Mouse (Mus musculus): ENCODE results near the gene Map1b. TPM values are rescaled to one million over a fixed set of nuclear protein-coding genes. Genes with fewer than 3 reads are reported as not detected.

Gene Map1b
- polyA plus RNA-seq, 1 experiment from 2014 or later = 1,966 TPM

DNA sequence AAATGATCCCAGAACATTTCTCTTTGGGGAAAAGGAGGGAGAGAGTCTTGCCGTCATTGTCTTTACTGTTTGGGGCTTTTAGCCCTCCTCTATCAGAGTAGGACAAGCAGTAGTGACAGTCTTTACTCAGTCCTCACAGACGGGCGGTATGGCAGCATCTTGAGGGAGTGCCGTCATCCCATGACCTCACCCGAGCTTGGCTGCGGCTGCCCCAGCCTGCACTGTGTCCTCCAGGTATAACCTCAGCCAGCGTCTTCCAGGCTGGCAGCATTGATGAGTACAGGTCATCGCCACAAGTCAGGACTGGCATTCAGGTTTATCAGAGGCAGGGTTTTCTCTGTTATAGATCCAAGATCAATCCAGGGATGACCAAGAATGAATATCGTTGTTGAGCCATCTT is 99.7 kb downstream of the Map1b start:
- no peak for ATAC-seq

DNA sequence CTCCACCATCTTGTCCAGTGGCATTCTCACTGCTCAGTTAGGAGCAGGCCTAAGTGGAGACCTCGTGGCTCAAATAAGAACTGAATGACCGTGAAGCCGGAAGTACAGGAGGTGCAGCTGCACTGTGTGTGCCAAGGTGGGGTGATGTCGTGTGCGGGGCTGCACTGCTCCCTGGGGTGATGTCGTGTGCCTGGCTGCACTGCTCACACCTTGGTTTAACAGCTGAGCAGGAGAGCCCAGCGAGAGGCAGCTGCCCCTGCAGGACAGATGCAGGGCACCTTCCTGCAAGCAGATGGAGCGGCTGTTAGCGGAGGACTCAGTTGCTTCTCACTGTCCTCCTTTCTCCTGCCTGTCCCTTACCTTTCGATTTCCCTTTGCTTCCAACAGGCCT is 102.0 kb downstream of the Map1b start:
- Histone ChIP-seq H3K4me3 (ENCODE audit: low read depth, low read length) (no peak overlapping the region), H3K27ac (ENCODE audit: low read length) (no peak overlapping the region), H3K9ac (ENCODE audit: low read depth, low read length) (no peak overlapping the region), H3K36me3 (ENCODE audit: control insufficient read depth, insufficient read depth, low read length) (no peaks in the 10 kb centered on the region), H3K4me1 (ENCODE audit: control insufficient read depth, insufficient read depth, low read length) (peaks cover 10% of the 10 kb centered on the region; the same call in 1 of the 2 replicates), H3K9me3 (replicated peaks; ENCODE audit: control insufficient read depth, low read length, poor library complexity, severe bottlenecking) (no peaks in the 10 kb centered on the region), H3K27me3 (ENCODE audit: control insufficient read depth, insufficient read depth, low read depth, low read length) (no peaks in the 10 kb centered on the region), H3K4me2 (ENCODE audit: low read length) (no peak overlapping the region)
- ATAC-seq = no peak
- WGBS = 38% methylated on average over 10 of the region's 10 CpGs

More for the DNA sequence above, 99.7 kb downstream of the Map1b start:
- Histone ChIP-seq H3K4me1 (ENCODE audit: control insufficient read depth, insufficient read depth, low read length) (peaks cover 10% of the 10 kb centered on the region; the same call in 1 of the 2 replicates), H3K27me3 (ENCODE audit: control insufficient read depth, insufficient read depth, low read depth, low read length) (no peaks in the 10 kb centered on the region), H3K4me3 (ENCODE audit: low read depth, low read length) (no peak overlapping the region), H3K9me3 (replicated peaks; ENCODE audit: control insufficient read depth, low read length, poor library complexity, severe bottlenecking) (no peaks in the 10 kb centered on the region), H3K9ac (ENCODE audit: low read depth, low read length) (no peak overlapping the region), H3K36me3 (ENCODE audit: control insufficient read depth, insufficient read depth, low read length) (peaks cover 2% of the 10 kb centered on the region), H3K4me2 (ENCODE audit: low read length) (no peak overlapping the region), H3K27ac (ENCODE audit: low read length) (no peak overlapping the region)
- WGBS = 82% methylated on average over 9 of the region's 9 CpGs

DNA sequence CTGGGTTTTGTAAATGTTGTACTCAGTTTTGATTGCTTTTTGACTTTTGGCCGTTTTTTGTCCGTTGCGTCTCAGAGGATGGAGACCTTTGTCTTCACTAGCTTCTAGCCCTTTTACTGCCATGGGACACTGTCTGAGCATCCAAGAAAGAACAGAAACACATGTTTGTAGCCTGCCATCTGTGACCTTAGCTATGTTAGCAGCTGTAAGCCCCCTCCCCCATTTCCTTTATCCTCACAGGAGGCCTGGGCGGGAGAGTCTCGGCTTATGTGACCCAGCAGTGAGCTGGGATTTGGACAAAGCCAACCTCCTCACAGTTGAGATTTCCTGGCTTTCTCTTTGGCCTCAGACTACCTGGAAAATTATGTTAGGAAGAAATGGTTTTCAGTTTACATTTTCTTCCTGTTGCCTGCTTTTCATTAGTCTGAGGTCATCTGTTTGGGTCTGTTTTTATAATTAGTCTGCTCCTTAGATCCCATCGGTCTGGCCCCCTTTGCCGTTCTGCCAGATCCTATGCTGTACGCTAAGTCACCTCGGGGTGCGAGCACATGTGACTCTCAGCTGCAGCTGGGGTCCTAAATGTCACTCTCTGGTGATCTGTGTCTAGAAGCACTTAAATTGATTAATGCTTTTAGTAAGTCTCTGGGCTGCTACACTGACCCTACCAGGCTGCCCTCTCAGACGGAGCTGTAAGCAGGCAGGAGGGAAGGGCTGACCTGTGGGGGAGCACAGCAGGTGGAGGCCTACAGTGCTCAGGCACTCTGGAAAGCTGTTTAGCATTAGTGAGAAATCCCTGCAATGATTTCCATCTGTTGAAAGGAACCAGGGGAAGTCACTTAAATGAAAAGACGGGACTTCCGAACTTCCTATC is 102.6 kb downstream of the Map1b start:
- no peak for ATAC-seq
- H3K9me3 ChIP-seq (replicated peaks; ENCODE audit: control insufficient read depth, low read length, poor library complexity, severe bottlenecking) = no peaks in the 10 kb centered on the region
- H3K36me3 ChIP-seq (ENCODE audit: control insufficient read depth, insufficient read depth, low read length) = no peaks in the 10 kb centered on the region
- 33% methylated on average over 13 of the region's 13 CpGs for WGBS
- peaks cover 10% of the 10 kb centered on the region; the same call in 1 of the 2 replicates for H3K4me1 ChIP-seq (ENCODE audit: control insufficient read depth, insufficient read depth, low read length)
- no peaks in the 10 kb centered on the region for H3K27me3 ChIP-seq (ENCODE audit: control insufficient read depth, insufficient read depth, low read depth, low read length)
- H3K4me3 ChIP-seq (ENCODE audit: low read depth, low read length) = no peak overlapping the region
- H3K9ac ChIP-seq (ENCODE audit: low read depth, low read length) = no peak overlapping the region
- H3K4me2 ChIP-seq (ENCODE audit: low read length) = no peak overlapping the region
- no peak overlapping the region for H3K27ac ChIP-seq (ENCODE audit: low read length)

DNA sequence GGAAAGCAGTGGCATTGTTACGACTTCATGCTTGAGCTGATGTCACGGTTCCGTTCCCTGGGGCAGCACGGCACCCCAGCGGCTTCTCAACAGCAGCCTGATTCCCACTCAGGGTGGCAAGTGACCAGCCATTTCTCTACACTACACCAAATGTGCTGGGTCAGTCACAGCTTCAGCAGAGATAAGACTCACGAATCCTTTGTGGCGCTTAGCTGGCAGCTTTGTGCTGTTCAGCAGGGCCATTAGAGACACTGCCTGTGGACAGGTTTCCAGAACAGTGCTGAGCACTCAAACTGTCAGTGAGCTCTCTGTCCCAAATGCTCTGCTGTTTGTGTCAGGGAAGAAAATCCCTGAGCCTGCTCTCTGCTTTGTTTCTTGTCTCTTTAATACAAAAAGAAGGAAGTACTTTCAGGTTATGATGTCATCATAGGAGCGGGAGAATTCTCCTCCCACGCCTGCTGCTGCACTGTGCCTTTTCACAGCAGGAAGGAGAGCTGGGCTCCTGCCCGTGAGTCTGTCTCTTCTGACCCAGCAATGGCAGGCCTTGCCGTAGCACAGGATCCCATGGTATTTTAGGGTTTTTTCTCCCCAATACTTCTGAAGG is 103.8 kb downstream of the Map1b start:
- ATAC-seq = no peak
- Histone ChIP-seq H3K9ac (ENCODE audit: low read depth, low read length) (no peak overlapping the region), H3K9me3 (replicated peaks; ENCODE audit: control insufficient read depth, low read length, poor library complexity, severe bottlenecking) (no peaks in the 10 kb centered on the region), H3K36me3 (ENCODE audit: control insufficient read depth, insufficient read depth, low read length) (no peaks in the 10 kb centered on the region), H3K27ac (ENCODE audit: low read length) (no peak overlapping the region; the same call in 1 of the 2 replicates), H3K4me3 (ENCODE audit: low read depth, low read length) (no peak overlapping the region), H3K4me1 (ENCODE audit: control insufficient read depth, insufficient read depth, low read length) (peaks cover 10% of the 10 kb centered on the region; the same call in 1 of the 2 replicates), H3K27me3 (ENCODE audit: control insufficient read depth, insufficient read depth, low read depth, low read length) (no peaks in the 10 kb centered on the region), H3K4me2 (ENCODE audit: low read length) (no peak overlapping the region)
- 32% methylated on average over 11 of the region's 11 CpGs for WGBS

DNA sequence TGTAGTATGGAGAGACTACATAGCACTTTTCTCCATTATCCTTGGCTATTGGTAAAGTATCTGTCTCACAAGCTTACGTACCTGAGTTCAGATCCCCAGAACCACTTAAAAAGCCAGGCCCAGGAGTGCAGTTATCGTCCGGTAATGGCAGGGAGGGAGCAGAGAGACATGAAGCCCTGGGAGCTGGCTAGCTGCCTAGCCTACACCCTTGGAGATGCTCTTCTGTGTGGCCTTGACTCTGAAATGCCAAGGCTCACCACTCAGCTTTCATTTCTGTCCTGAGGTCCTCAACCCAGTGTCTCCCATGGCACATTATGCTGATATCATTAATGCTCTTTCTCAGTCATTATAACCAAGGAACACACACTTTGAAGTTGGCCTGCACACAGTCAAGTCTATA is 104.6 kb downstream of the Map1b start:
- no peak for ATAC-seq
- 85% methylated on average over 3 of the region's 3 CpGs for WGBS

GRCm38 (mm10) chr13:99410611-99411515 is 105.5 kb downstream of the Map1b start:
- Histone ChIP-seq H3K9me3 (replicated peaks; ENCODE audit: control insufficient read depth, low read length, poor library complexity, severe bottlenecking) (no peaks in the 10 kb centered on the region), H3K4me3 (ENCODE audit: low read depth, low read length) (no peak overlapping the region), H3K27ac (ENCODE audit: low read length) (no peak overlapping the region), H3K27me3 (ENCODE audit: control insufficient read depth, insufficient read depth, low read depth, low read length) (no peaks in the 10 kb centered on the region), H3K36me3 (ENCODE audit: control insufficient read depth, insufficient read depth, low read length) (no peaks in the 10 kb centered on the region), H3K9ac (ENCODE audit: low read depth, low read length) (no peak overlapping the region), H3K4me1 (ENCODE audit: control insufficient read depth, insufficient read depth, low read length) (peaks cover 10% of the 10 kb centered on the region; the same call in 1 of the 2 replicates), H3K4me2 (ENCODE audit: low read length) (no peak overlapping the region)
- ATAC-seq = no peak
- 93% methylated on average over 14 of the region's 14 CpGs for WGBS

More for the DNA sequence above, 104.6 kb downstream of the Map1b start:
- no peaks in the 10 kb centered on the region for H3K27me3 ChIP-seq (ENCODE audit: control insufficient read depth, insufficient read depth, low read depth, low read length)
- H3K4me3 ChIP-seq (ENCODE audit: low read depth, low read length) = no peak overlapping the region
- no peaks in the 10 kb centered on the region for H3K9me3 ChIP-seq (replicated peaks; ENCODE audit: control insufficient read depth, low read length, poor library complexity, severe bottlenecking)
- no peak overlapping the region for H3K27ac ChIP-seq (ENCODE audit: low read length)
- no peak overlapping the region for H3K4me2 ChIP-seq (ENCODE audit: low read length)
- no peaks in the 10 kb centered on the region for H3K36me3 ChIP-seq (ENCODE audit: control insufficient read depth, insufficient read depth, low read length)
- peaks cover 10% of the 10 kb centered on the region; the same call in 1 of the 2 replicates for H3K4me1 ChIP-seq (ENCODE audit: control insufficient read depth, insufficient read depth, low read length)
- no peak overlapping the region for H3K9ac ChIP-seq (ENCODE audit: low read depth, low read length)

DNA sequence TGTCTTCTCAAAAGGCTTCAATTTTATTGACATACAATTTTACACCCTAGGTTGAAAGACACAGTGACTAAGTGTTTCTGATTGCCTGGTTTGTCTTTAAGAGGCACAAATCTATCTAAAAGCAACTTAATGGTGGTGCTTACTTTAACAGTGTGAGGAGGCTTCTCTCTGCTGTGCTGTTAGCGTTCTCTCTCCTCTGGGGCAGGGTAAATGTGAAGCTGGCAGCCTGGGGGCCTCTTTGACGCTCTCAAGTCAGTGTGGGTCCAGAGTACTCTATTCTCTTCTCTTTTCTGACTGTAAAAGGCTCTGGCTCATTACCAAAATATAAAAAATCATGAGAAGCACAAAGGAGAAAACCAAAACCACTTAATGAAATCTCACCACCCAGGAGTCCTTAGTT is 107.1 kb downstream of the Map1b start:
- no peak overlapping the region for H3K27ac ChIP-seq (ENCODE audit: low read length)
- no peak for ATAC-seq
- no peaks in the 10 kb centered on the region for H3K9me3 ChIP-seq (replicated peaks; ENCODE audit: control insufficient read depth, low read length, poor library complexity, severe bottlenecking)
- WGBS = 27% methylated on average over 2 of the region's 2 CpGs
- no peaks in the 10 kb centered on the region for H3K27me3 ChIP-seq (ENCODE audit: control insufficient read depth, insufficient read depth, low read depth, low read length)
- H3K4me3 ChIP-seq (ENCODE audit: low read depth, low read length) = no peak overlapping the region
- H3K4me2 ChIP-seq (ENCODE audit: low read length) = no peak overlapping the region
- H3K36me3 ChIP-seq (ENCODE audit: control insufficient read depth, insufficient read depth, low read length) = no peaks in the 10 kb centered on the region
- peaks cover 10% of the 10 kb centered on the region; the same call in 1 of the 2 replicates for H3K4me1 ChIP-seq (ENCODE audit: control insufficient read depth, insufficient read depth, low read length)
- H3K9ac ChIP-seq (ENCODE audit: low read depth, low read length) = no peak overlapping the region

DNA sequence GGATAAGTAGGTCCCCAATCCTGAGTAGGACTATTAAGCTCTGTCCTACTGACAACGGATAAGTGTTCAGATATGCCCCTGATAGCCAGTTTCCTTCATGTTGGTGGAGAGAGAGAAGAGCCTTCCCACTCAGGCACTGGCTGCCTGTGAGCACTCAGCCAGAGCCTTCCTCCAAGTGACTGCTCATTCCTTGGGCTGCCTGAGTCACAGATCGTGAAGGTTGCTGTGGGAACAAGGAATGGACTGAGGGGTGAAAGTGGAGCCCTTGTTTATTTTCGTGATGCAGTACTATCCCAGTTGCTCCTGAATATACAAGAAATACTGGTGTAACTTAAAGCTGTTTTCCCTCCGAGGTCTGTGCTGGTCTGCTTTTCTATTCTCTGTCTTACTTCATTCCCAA is 117.0 kb downstream of the Map1b start:
- peaks cover 19% of the 10 kb centered on the region for H3K4me1 ChIP-seq (ENCODE audit: control insufficient read depth, insufficient read depth, low read length)

More for the DNA sequence above, 117.0 kb downstream of the Map1b start:
- no peak overlapping the region for H3K4me3 ChIP-seq (ENCODE audit: low read depth, low read length)
- H3K36me3 ChIP-seq (ENCODE audit: control insufficient read depth, insufficient read depth, low read length) = no peaks in the 10 kb centered on the region
- no peaks in the 10 kb centered on the region for H3K9me3 ChIP-seq (replicated peaks; ENCODE audit: control insufficient read depth, low read length, poor library complexity, severe bottlenecking)
- no peaks in the 10 kb centered on the region for H3K27me3 ChIP-seq (ENCODE audit: control insufficient read depth, insufficient read depth, low read depth, low read length)
- no peak overlapping the region for H3K4me2 ChIP-seq (ENCODE audit: low read length)
- no peak overlapping the region for H3K27ac ChIP-seq (ENCODE audit: low read length)
- WGBS = 65% methylated on average over 4 of the region's 4 CpGs
- ATAC-seq = no peak
- H3K9ac ChIP-seq (ENCODE audit: low read depth, low read length) = no peak overlapping the region
